Mouse (Mus musculus) heart, adult 2 months (tissue): ENCODE data around the gene Olfr1221.
"Not testable (repeated sequence)": the region's sequence is repeated elsewhere in the genome, so short reads cannot be mapped to it uniquely, and the experiment has no call there.

ENCODE experiments used
- CTCF ChIP-seq: fragments of 200-600 bp; IDR thresholded peaks from 2 replicates; pipeline ENCODE4 v1.8.1; 2022; ENCODE audit warnings: antibody characterized with exemption, mild to moderate bottlenecking, moderate library complexity
- EP300 ChIP-seq: fragments of 200-500 bp; IDR thresholded peaks from 2 replicates; pipeline ENCODE4 v1.6.1; 2011; ENCODE audit warnings: low read depth, low read length, control low read depth; ENCODE audit not compliant: insufficient read depth
- POLR2A ChIP-seq: fragments of 200-500 bp; IDR thresholded peaks from 2 replicates; pipeline ENCODE4 v1.6.1; 2011; ENCODE audit warnings: mild to moderate bottlenecking, low read depth, low read length, control low read depth; ENCODE audit not compliant: insufficient read depth

- TF ChIP-seq CTCF, POLR2A, EP300: not testable (repeated sequence)
These were observed 46.9 kb upstream of the Olfr1221 start, which contains the start of gene Olfr1224-ps1 for GRCm38 (mm10) chr2:89163991-89164390.
